Mouse (Mus musculus) MEL (cell line): ENCODE results near the gene Kat8. TPM values are rescaled to one million over a fixed set of nuclear protein-coding genes. Genes with fewer than 3 reads are reported as not detected.

Source experiments
- DNase-seq: peaks from one replicate; pipeline ENCODE4 v3.0.0; 2011; ENCODE audit warnings: low read depth, low spot score
- H3K27ac ChIP-seq: 2 replicates; pipeline ENCODE4 v1.5.1; 2012; ENCODE audit warnings: low read depth, mild to moderate bottlenecking, control low read depth, low read length, moderate library complexity; ENCODE audit not compliant: control insufficient read depth
- H3K27me3 ChIP-seq, 2 experiments: fragments of 150-350 bp in 1 of 2; sonication (generic) in 1 of 2; 2 replicates each; pipeline ENCODE4 v1.6.1; 2012; ENCODE audit warnings: low read length in 2 of 2, mild to moderate bottlenecking in 2 of 2, improper control_type of control experiment in 1 of 2, moderate library complexity in 1 of 2; ENCODE audit not compliant: insufficient read depth in 2 of 2, control insufficient read depth in 1 of 2
- H3K36me3 ChIP-seq, 2 experiments: 2 replicates each; pipeline ENCODE4 v1.6.1; 2012 to 2014; ENCODE audit warnings: low read length in 2 of 2, improper control_type of control experiment in 1 of 2, inconsistent platforms in 1 of 2, mild to moderate bottlenecking in 1 of 2; ENCODE audit not compliant: insufficient read depth in 2 of 2, control insufficient read depth in 1 of 2
- H3K4me1 ChIP-seq, 2 experiments: fragments of 150-350 bp in 1 of 2; sonication (generic) in 1 of 2; 2 replicates each; pipeline ENCODE4 v1.6.1; 2012; ENCODE audit warnings: low read length in 2 of 2, improper control_type of control experiment in 1 of 2, mild to moderate bottlenecking in 1 of 2; ENCODE audit not compliant: insufficient read depth in 2 of 2, control insufficient read depth in 1 of 2
- H3K4me3 ChIP-seq, 2 experiments: fragments of 150-350 bp in 1 of 2; sonication (generic) in 1 of 2; 2 replicates each; pipeline ENCODE4 v1.5.1; 2012; ENCODE audit warnings: low read depth in 2 of 2, low read length in 2 of 2, mild to moderate bottlenecking in 2 of 2, moderate library complexity in 2 of 2, control low read depth in 1 of 2, improper control_type of control experiment in 1 of 2; ENCODE audit not compliant: control insufficient read depth in 1 of 2, insufficient read depth in 1 of 2
- H3K79me2 ChIP-seq: 2 replicates; pipeline ENCODE4 v1.6.1; 2012; ENCODE audit warnings: mild to moderate bottlenecking, low read length, moderate library complexity; ENCODE audit not compliant: control insufficient read depth, poor library complexity, insufficient read depth
- H3K9ac ChIP-seq: 2 replicates; pipeline ENCODE4 v1.6.1; 2012; ENCODE audit warnings: low read depth, mild to moderate bottlenecking, control low read depth, low read length, moderate library complexity; ENCODE audit not compliant: control insufficient read depth, poor library complexity, severe bottlenecking
- H3K9me3 ChIP-seq: fragments of 150-350 bp; sonication (generic); replicated peaks from 2 replicates; pipeline ENCODE4 v1.6.1; 2012; ENCODE audit warnings: mild to moderate bottlenecking, low read length, improper control_type of control experiment, moderate library complexity; ENCODE audit not compliant: insufficient read depth
- BHLHE40 ChIP-seq: IDR thresholded peaks from 2 replicates; pipeline ENCODE4 v1.6.1; 2012; ENCODE audit warnings: low read depth, mild to moderate bottlenecking, inconsistent platforms, low read length, improper control_type of control experiment, borderline replicate concordance
- CHD2 ChIP-seq: IDR thresholded peaks from 2 replicates; pipeline ENCODE4 v1.6.1; 2011; ENCODE audit warnings: low read length, improper control_type of control experiment
- E2F4 ChIP-seq: IDR thresholded peaks from 2 replicates; pipeline ENCODE4 v1.6.1; 2011; ENCODE audit warnings: low read depth, low read length, improper control_type of control experiment, borderline replicate concordance
- ELF1 ChIP-seq: IDR thresholded peaks from 2 replicates; pipeline ENCODE4 v1.6.1; 2014; ENCODE audit warnings: low read depth, mild to moderate bottlenecking, inconsistent platforms, low read length, improper control_type of control experiment, moderate library complexity
- EP300 ChIP-seq, 2 experiments: IDR thresholded peaks; 2 replicates each; pipeline ENCODE4 v1.6.1; 2011; ENCODE audit warnings: improper control_type of control experiment in 2 of 2, low read length in 2 of 2, low read depth in 1 of 2, mild to moderate bottlenecking in 1 of 2
- ETS1 ChIP-seq: IDR thresholded peaks from 2 replicates; pipeline ENCODE4 v1.6.1; 2012; ENCODE audit warnings: low read depth, mild to moderate bottlenecking, inconsistent platforms, low read length, improper control_type of control experiment, moderate library complexity
- HCFC1 ChIP-seq: IDR thresholded peaks from 2 replicates; pipeline ENCODE4 v1.6.1; 2012; ENCODE audit warnings: low read depth, mild to moderate bottlenecking, inconsistent platforms, low read length, improper control_type of control experiment, moderate library complexity
- KAT2A ChIP-seq: conservative IDR thresholded peaks from 2 replicates; pipeline ENCODE4 v1.6.1; 2012; ENCODE audit warnings: low read depth, low read length, improper control_type of control experiment, inconsistent platforms
- MAX ChIP-seq: IDR thresholded peaks from 2 replicates; pipeline ENCODE4 v1.6.1; 2011; ENCODE audit warnings: low read length, improper control_type of control experiment
- MAZ ChIP-seq: IDR thresholded peaks from 2 replicates; pipeline ENCODE4 v1.6.1; 2012; ENCODE audit warnings: low read depth, mild to moderate bottlenecking, inconsistent platforms, low read length, improper control_type of control experiment
- MEF2A ChIP-seq: IDR thresholded peaks from 2 replicates; pipeline ENCODE4 v1.6.1; 2014; ENCODE audit warnings: low read depth, mild to moderate bottlenecking, inconsistent platforms, low read length, improper control_type of control experiment; ENCODE audit not compliant: poor library complexity, insufficient replicate concordance, severe bottlenecking; ENCODE audit errors: extremely low read depth
- MXI1 ChIP-seq: IDR thresholded peaks from 2 replicates; pipeline ENCODE4 v1.6.1; 2011; ENCODE audit warnings: mild to moderate bottlenecking, low read depth, low read length, improper control_type of control experiment
- NELFE ChIP-seq: IDR thresholded peaks from 2 replicates; pipeline ENCODE4 v1.6.1; 2011; ENCODE audit warnings: low read depth, low read length, improper control_type of control experiment
- NRF1 ChIP-seq: IDR thresholded peaks from 2 replicates; pipeline ENCODE4 v1.6.1; 2014; ENCODE audit warnings: low read depth, mild to moderate bottlenecking, inconsistent platforms, low read length, improper control_type of control experiment, moderate library complexity; ENCODE audit not compliant: poor library complexity, insufficient read depth, severe bottlenecking
- POLR2A ChIP-seq, 2 experiments: IDR thresholded peaks; 2 replicates each; pipeline ENCODE4 v1.6.1; 2011 to 2012; ENCODE audit warnings: low read length in 2 of 2, mild to moderate bottlenecking in 2 of 2, control low read depth in 1 of 2, improper control_type of control experiment in 1 of 2, low read depth in 1 of 2, moderate library complexity in 1 of 2; ENCODE audit not compliant: control insufficient read depth in 1 of 2, insufficient read depth in 1 of 2, poor library complexity in 1 of 2
- POLR2AphosphoS2 ChIP-seq: IDR thresholded peaks from 2 replicates; pipeline ENCODE4 v1.6.1; 2011; ENCODE audit warnings: low read length, improper control_type of control experiment
- RCOR1 ChIP-seq: IDR thresholded peaks from 2 replicates; pipeline ENCODE4 v1.6.1; 2012; ENCODE audit warnings: low read depth, mild to moderate bottlenecking, inconsistent platforms, low read length, improper control_type of control experiment
- SIN3A ChIP-seq: IDR thresholded peaks from 2 replicates; pipeline ENCODE4 v1.6.1; 2012; ENCODE audit warnings: low read length, improper control_type of control experiment, inconsistent platforms
- SMC3 ChIP-seq: IDR thresholded peaks from 2 replicates; pipeline ENCODE4 v1.6.1; 2011; ENCODE audit warnings: low read depth, low read length, improper control_type of control experiment
- TBP ChIP-seq: IDR thresholded peaks from 2 replicates; pipeline ENCODE4 v1.8.0; 2011; ENCODE audit warnings: low read depth, low read length, improper control_type of control experiment
- TCF12 ChIP-seq: IDR thresholded peaks from 2 replicates; pipeline ENCODE4 v1.6.1; 2014; ENCODE audit warnings: low read depth, mild to moderate bottlenecking, inconsistent platforms, low read length, improper control_type of control experiment, moderate library complexity
- UBTF ChIP-seq: IDR thresholded peaks from 2 replicates; pipeline ENCODE4 v1.6.1; 2012; ENCODE audit warnings: low read depth, mild to moderate bottlenecking, inconsistent platforms, low read length, improper control_type of control experiment, moderate library complexity, borderline replicate concordance; ENCODE audit not compliant: insufficient read depth
- USF1 ChIP-seq: IDR thresholded peaks from 2 replicates; pipeline ENCODE4 v1.6.1; 2014; ENCODE audit warnings: low read depth, mild to moderate bottlenecking, inconsistent platforms, low read length, improper control_type of control experiment, moderate library complexity
- USF2 ChIP-seq, 2 experiments: IDR thresholded peaks; 2 replicates each; pipeline ENCODE4 v1.6.1; 2011 to 2012; ENCODE audit warnings: improper control_type of control experiment in 2 of 2, low read length in 2 of 2, borderline replicate concordance in 1 of 2, inconsistent platforms in 1 of 2, low read depth in 1 of 2, mild to moderate bottlenecking in 1 of 2; ENCODE audit not compliant: insufficient read depth in 1 of 2
- ZC3H11A ChIP-seq: IDR thresholded peaks from 2 replicates; pipeline ENCODE4 v1.6.1; 2012; ENCODE audit warnings: low read depth, mild to moderate bottlenecking, inconsistent platforms, low read length, improper control_type of control experiment
- ZKSCAN1 ChIP-seq: IDR thresholded peaks from 2 replicates; pipeline ENCODE4 v1.6.1; 2012; ENCODE audit warnings: low read depth, mild to moderate bottlenecking, inconsistent platforms, low read length, improper control_type of control experiment, moderate library complexity
- ZMIZ1 ChIP-seq: IDR thresholded peaks from 2 replicates; pipeline ENCODE4 v1.6.1; 2012; ENCODE audit warnings: low read depth, mild to moderate bottlenecking, inconsistent platforms, low read length, improper control_type of control experiment, moderate library complexity
- polyA plus RNA-seq, 2 experiments: library from polyadenylated mRNA; stranded (reverse) in 1 of 2; unstranded in 1 of 2; fragments of >175 nt in 1 of 2; fragments of >200 nt in 1 of 2; gene quantifications; 2 replicates each; pipeline versions ENCODE4 v1.2.1 to v1.2.4; 2012; ENCODE audit warnings: low replicate concordance in 2 of 2, low read depth in 1 of 2; ENCODE audit not compliant: insufficient read length in 2 of 2, insufficient read depth in 1 of 2, missing spikeins in 1 of 2
- total RNA-seq: library from RNA; depleted of rRNA; stranded (reverse); fragments of 300-350 nt; gene quantifications from 2 replicates; pipeline ENCODE4 v1.2.3, GENCODE M21; 2012; rRNA removed

Gene Kat8
- total RNA-seq (40.3 and 45.8 TPM in 2 replicates), polyA plus RNA-seq (10 to 100 TPM in 1 of 2 experiments, not detected in 1; 39.5 TPM)

GRCm38 (mm10) chr7:127912190-127912871 lies at the start of gene Kat8:
Kat8 (plus strand) TSS chr7:127912516.
- peak; percentile 95 for DNase-seq
- peaks cover 2 to 4% of the 10 kb centered on the region in 2 experiments; a peak in 3 of 4 replicates for H3K36me3 ChIP-seq
- TF ChIP-seq USF1: no peak
- TF ChIP-seq NELFE: peak; percentile 90
- TF ChIP-seq KAT2A: peak; percentile 82; the same call in 1 of the 2 replicates
- TF ChIP-seq CHD2: peak; percentile 74; the same call in 1 of the 2 replicates
- TF ChIP-seq MAX: no peak
- peak; percentile 66 for TF ChIP-seq TCF12
- TF ChIP-seq TBP: peak; percentile 91
- no peak for TF ChIP-seq SMC3
- 0 out of 2 replicates have a peak, but pooled peaks have one; percentile 36 for TF ChIP-seq ZKSCAN1
- peak; percentile 66 for TF ChIP-seq SIN3A
- peak; percentile 97 for TF ChIP-seq POLR2AphosphoS2
- peak; percentile 85 for TF ChIP-seq MAZ
- TF ChIP-seq ELF1: peak; percentile 81
- peak; percentile 81; the same call in 1 of the 2 replicates for TF ChIP-seq ZMIZ1
- peak; percentile 57 for TF ChIP-seq NRF1
- 0 out of 2 replicates have a peak, but pooled peaks have one; percentile 29 for TF ChIP-seq ETS1
- TF ChIP-seq EP300 (IDR thresholded peaks at IDR 0.05; ENCODE audit: low read depth in 1 of 2, low read length in 2 of 2): peak in 1 of 2 experiments; percentile 23; a peak in 1 of 4 replicates
- no peak for TF ChIP-seq BHLHE40
- peak; percentile 62 to 92; a peak in 3 of 4 replicates for TF ChIP-seq POLR2A (IDR thresholded peaks at IDR 0.05; ENCODE audit: control insufficient read depth in 1 of 2, insufficient read depth in 1 of 2, low read depth in 1 of 2, low read length in 2 of 2, poor library complexity in 1 of 2)
- TF ChIP-seq USF2 (IDR thresholded peaks at IDR 0.05; ENCODE audit: borderline replicate concordance in 1 of 2, insufficient read depth in 1 of 2, low read depth in 1 of 2, low read length in 2 of 2): no peak
- TF ChIP-seq HCFC1: peak; percentile 97
- TF ChIP-seq RCOR1: no peak
- peak; percentile 81 for TF ChIP-seq MXI1
- no peak for TF ChIP-seq ZC3H11A
- no peak for TF ChIP-seq UBTF
- TF ChIP-seq MEF2A: no peak
- no peak for TF ChIP-seq E2F4

More at GRCm38 (mm10) chr7:127912190-127912871, at the start of gene Kat8:
- no peaks in the 10 kb centered on the region for H3K9me3 ChIP-seq
- H3K27me3 ChIP-seq: no peaks in the 10 kb centered on the region
- peaks cover 2 to 7% of the 10 kb centered on the region in 2 experiments; a peak in 2 of 4 replicates for H3K4me1 ChIP-seq
- H3K27ac ChIP-seq: peak within 1 kb of the TSS; percentile 74
- H3K9ac ChIP-seq: peak within 1 kb of the TSS; percentile 80
- H3K4me3 ChIP-seq: peak within 1 kb of the TSS; percentile 83 to 93
- H3K79me2 ChIP-seq: peaks cover 5% of the 10 kb centered on the region
